Mouse (Mus musculus) right cerebral cortex, postnatal 36 days (tissue): Measurements from ENCODE around the gene Nsun4.

Source experiments
- DNase-seq, 2 experiments: peaks; one replicate each; pipeline ENCODE4 v3.0.0; 2022; ENCODE audit warnings: low spot score in 2 of 2, mixed read lengths in 1 of 2

Gene Nsun4

GRCm38 (mm10) chr4:115984111-115984510 lies 69.6 kb downstream of the Nsun4 start:
- DNase-seq = peak; percentile 63 to 68
